Mouse (Mus musculus) adipocyte (in vitro differentiated cells): Measurements from ENCODE around the gene Tas1r1.

Source experiments
- DNase-seq: peaks from one replicate; pipeline ENCODE4 v3.0.0-alpha.2; 2016; ENCODE audit warnings: low spot score

The Tas1r1 gene

GRCm38 (mm10) chr4:152038225-152038984, at the start of gene Tas1r1:
Tas1r1 (minus strand) TSS chr4:152038568.
- DNase-seq: no peak

GRCm38 (mm10) chr4:152088133-152088532, 49.8 kb upstream of the Tas1r1 start:
- peak; percentile 64 for DNase-seq

GRCm38 (mm10) chr4:152087211-152088081, 49.1 kb upstream of the Tas1r1 start:
- no peak for DNase-seq

GRCm38 (mm10) chr4:152086505-152087210, 48.3 kb upstream of the Tas1r1 start:
- peak; percentile 35 for DNase-seq

GRCm38 (mm10) chr4:152084616-152085015, 46.2 kb upstream of the Tas1r1 start:
- DNase-seq: no peak

- DNase-seq: peak; percentile 94
Measured at GRCm38 (mm10) chr4:152083611-152084220, 45.3 kb upstream of the Tas1r1 start.

GRCm38 (mm10) chr4:152079931-152080330, 41.6 kb upstream of the Tas1r1 start:
- DNase-seq: peak; percentile 57

- no peak for DNase-seq
Measured at GRCm38 (mm10) chr4:152079261-152079660, 40.9 kb upstream of the Tas1r1 start.

- DNase-seq: peak; percentile 35
Measured at GRCm38 (mm10) chr4:152078105-152078530, 39.8 kb upstream of the Tas1r1 start.

- peak; percentile 38 for DNase-seq
Measured at GRCm38 (mm10) chr4:152077191-152077590, 38.8 kb upstream of the Tas1r1 start.

- no peak for DNase-seq
Measured at GRCm38 (mm10) chr4:152074548-152074947, 36.2 kb upstream of the Tas1r1 start.

GRCm38 (mm10) chr4:152073715-152074114, 35.3 kb upstream of the Tas1r1 start:
- DNase-seq: peak; percentile 54

GRCm38 (mm10) chr4:152072655-152073054, 34.3 kb upstream of the Tas1r1 start:
- no peak for DNase-seq

GRCm38 (mm10) chr4:152072121-152072601, 33.8 kb upstream of the Tas1r1 start, which contains the start of gene Plekhg5:
Plekhg5 (plus strand) TSS chr4:152072498.
- DNase-seq: peak; percentile 90

GRCm38 (mm10) chr4:152070494-152071396, 32.4 kb upstream of the Tas1r1 start:
- DNase-seq: peak; percentile 34

GRCm38 (mm10) chr4:152069245-152069644, 30.9 kb upstream of the Tas1r1 start:
- DNase-seq: no peak

- DNase-seq: peak; percentile 64
Measured at GRCm38 (mm10) chr4:152068166-152068724, 29.9 kb upstream of the Tas1r1 start.

- no peak for DNase-seq
Measured at GRCm38 (mm10) chr4:152067280-152067679, 28.9 kb upstream of the Tas1r1 start.

GRCm38 (mm10) chr4:152062390-152063110, 24.2 kb upstream of the Tas1r1 start:
- no peak for DNase-seq
